In genomic region chr8:70234080-70234780, GRCm38 (mm10) we compare ENCODE assay signal across 8 mouse cellular contexts. TPM values are rescaled to one million over a fixed set of nuclear protein-coding genes. Genes with fewer than 3 reads are reported as not detected.
DNase-seq lines count a peak whose midpoint lies in the region; ATAC-seq and TF ChIP-seq lines count a peak whose summit lies in the region.

TSS of gene Sugp2 (plus strand) at chr8:70234226.
TSS of gene Armc6 (minus strand) at chr8:70234466.

- no peaks in the 10 kb centered on the region for H3K9me3 ChIP-seq in CH12.LX (replicated peaks; ENCODE audit: low read length)
- H3K9me3 ChIP-seq in forebrain, embryonic 12.5 days = no peaks in the 10 kb centered on the region
- no peaks in the 10 kb centered on the region for H3K9me3 ChIP-seq in heart, postnatal 0 days (replicated peaks; ENCODE audit: control insufficient read depth, low read length)
- no peaks in the 10 kb centered on the region for H3K9me3 ChIP-seq in liver, embryonic 16.5 days (replicated peaks; ENCODE audit: control insufficient read depth, low read length)
- H3K9me3 ChIP-seq in neural tube, embryonic 13.5 days = no peaks in the 10 kb centered on the region

- peak within 1 kb of the TSS; percentile 86 for H3K27ac ChIP-seq in CH12.LX (ENCODE audit: insufficient read depth, low read depth)
- H3K27ac ChIP-seq in forebrain, embryonic 12.5 days = peak within 1 kb of the TSS; percentile 86
- H3K27ac ChIP-seq in heart, postnatal 0 days (ENCODE audit: low read depth) = peak within 1 kb of the TSS; percentile 94
- peak within 1 kb of the TSS; percentile 95 for H3K27ac ChIP-seq in liver, embryonic 16.5 days (ENCODE audit: low read length)
- H3K27ac ChIP-seq in neural tube, embryonic 13.5 days (replicated peaks) = peak within 1 kb of the TSS; percentile 96
- H3K27ac ChIP-seq in testis, adult 2 months (ENCODE audit: control insufficient read depth, insufficient read depth, low read depth, low read length) = peak within 1 kb of the TSS; percentile 97

- in situ Hi-C loops in CH12.LX (cut with MboI; ENCODE audit: low pct_ligation_motif_present, low pct_unique_long_range_greater_than_20kb, low sequenced_read_pairs) = no loop called here

- ATAC-seq in forebrain, embryonic 12.5 days (ENCODE audit: low FRiP score) = peak; percentile 96
- peak; percentile 96 for ATAC-seq in heart, postnatal 0 days (ENCODE audit: insufficient read depth, low read depth)
- ATAC-seq in liver, embryonic 16.5 days (ENCODE audit: low read depth) = peak; percentile 95
- ATAC-seq in neural tube, embryonic 13.5 days (ENCODE audit: low read depth) = peak; percentile 96

- H3K36me3 ChIP-seq in CH12.LX (replicated peaks in 1 of 2; ENCODE audit: control insufficient read depth in 1 of 2, insufficient read depth in 1 of 2, low read length in 1 of 2) = peaks cover 32 to 58% of the 10 kb centered on the region in 2 experiments
- H3K36me3 ChIP-seq in forebrain, embryonic 12.5 days (replicated peaks) = peaks cover 47% of the 10 kb centered on the region
- peaks cover 49% of the 10 kb centered on the region for H3K36me3 ChIP-seq in heart, postnatal 0 days (replicated peaks; ENCODE audit: control insufficient read depth, insufficient read depth, low read length)
- peaks cover 7% of the 10 kb centered on the region for H3K36me3 ChIP-seq in liver, embryonic 16.5 days (ENCODE audit: control insufficient read depth, insufficient read depth)
- peaks cover 50% of the 10 kb centered on the region for H3K36me3 ChIP-seq in neural tube, embryonic 13.5 days
- peaks cover 10% of the 10 kb centered on the region for H3K36me3 ChIP-seq in testis, adult 2 months (ENCODE audit: control insufficient read depth, insufficient read depth, low read length)

- peak within 1 kb of the TSS; percentile 87 for H3K4me2 ChIP-seq in CH12.LX (ENCODE audit: insufficient read depth, low read depth, poor library complexity, severe bottlenecking)
- peak within 1 kb of the TSS; percentile 87 for H3K4me2 ChIP-seq in forebrain, embryonic 12.5 days
- peak within 1 kb of the TSS; percentile 82 for H3K4me2 ChIP-seq in heart, postnatal 0 days (ENCODE audit: low read depth, low read length)
- peak within 1 kb of the TSS; percentile 88 for H3K4me2 ChIP-seq in liver, embryonic 16.5 days (ENCODE audit: low read depth, low read length)
- H3K4me2 ChIP-seq in neural tube, embryonic 13.5 days = peak within 1 kb of the TSS; percentile 90

- DNase-seq in CH12.LX (ENCODE audit: extremely low read depth) = peak; percentile 94
- peak; percentile 93 for DNase-seq in c-Kit-positive CD71-positive TER-119-negative erythroid progenitor cells, embryonic 14.5 days (ENCODE audit: low read depth)
- DNase-seq in heart, postnatal 0 days (ENCODE audit: low spot score) = peak; percentile 97
- DNase-seq in kidney, postnatal 4 days = peak; percentile 95 to 97

- H3K79me2 ChIP-seq in CH12.LX (replicated peaks; ENCODE audit: control insufficient read depth, extremely low read depth, insufficient read depth, poor library complexity, severe bottlenecking) = peaks cover 6% of the 10 kb centered on the region

- dilution Hi-C loops in CH12.LX (cut with MboI; ENCODE audit: extremely low pct_ligation_motif_present, extremely low pct_unique_long_range_greater_than_20kb, low sequenced_read_pairs) = no loop called here

- no peak for TF ChIP-seq CTCF in CH12.LX (conservative IDR thresholded peaks at IDR 0.05 in 1 of 2, IDR thresholded peaks at IDR 0.05 in 1 of 2; ENCODE audit: low read depth in 2 of 2, low read length in 2 of 2)
- no peak for TF ChIP-seq CTCF in heart, postnatal 0 days (IDR thresholded peaks at IDR 0.05; ENCODE audit: low read depth)
- no peak; the same call in 1 of the 2 replicates for TF ChIP-seq CTCF in testis, adult 2 months (IDR thresholded peaks at IDR 0.05; ENCODE audit: control insufficient read depth, insufficient read depth, insufficient replicate concordance, low read depth, low read length)

- TF ChIP-seq EP300 in CH12.LX (IDR thresholded peaks at IDR 0.05; ENCODE audit: low read length) = no peak
- no peak for TF ChIP-seq EP300 in heart, postnatal 0 days (IDR thresholded peaks at IDR 0.05; ENCODE audit: low read depth)

- peak within 1 kb of the TSS; percentile 72 to 89 (median 84) for H3K4me3 ChIP-seq in CH12.LX (replicated peaks in 1 of 3; ENCODE audit: low read depth in 2 of 3, low read length in 2 of 3, poor library complexity in 1 of 3)
- peak within 1 kb of the TSS; percentile 77 for H3K4me3 ChIP-seq in forebrain, embryonic 12.5 days (replicated peaks)
- H3K4me3 ChIP-seq in heart, postnatal 0 days (ENCODE audit: low read depth, low read length) = peak within 1 kb of the TSS; percentile 69
- peak within 1 kb of the TSS; percentile 71 for H3K4me3 ChIP-seq in liver, embryonic 16.5 days (ENCODE audit: low read depth, low read length)
- peak within 1 kb of the TSS; percentile 71 for H3K4me3 ChIP-seq in neural tube, embryonic 13.5 days
- H3K4me3 ChIP-seq in testis, adult 2 months (ENCODE audit: control insufficient read depth, low read depth, low read length) = peak within 1 kb of the TSS; percentile 94

- TF ChIP-seq RAD21 in CH12.LX (IDR thresholded peaks at IDR 0.05; ENCODE audit: low read depth, low read length) = no peak

- under 1% methylated on average over 67 of the region's 67 CpGs for WGBS in forebrain, embryonic 12.5 days
- under 1% methylated on average over 67 of the region's 67 CpGs for WGBS in heart, postnatal 0 days
- WGBS in liver, embryonic 16.5 days (ENCODE audit: insufficient replicate concordance) = under 1% methylated on average over 40 of the region's 67 CpGs
- WGBS in neural tube, embryonic 13.5 days = under 1% methylated on average over 67 of the region's 67 CpGs

- H3K4me1 ChIP-seq in CH12.LX (ENCODE audit: control insufficient read depth in 1 of 2, insufficient read depth in 2 of 2) = peaks cover 3 to 32% of the 10 kb centered on the region in 2 experiments
- H3K4me1 ChIP-seq in forebrain, embryonic 12.5 days = peaks cover 23% of the 10 kb centered on the region
- H3K4me1 ChIP-seq in heart, postnatal 0 days (ENCODE audit: control insufficient read depth, insufficient read depth) = peaks cover 8% of the 10 kb centered on the region
- H3K4me1 ChIP-seq in liver, embryonic 16.5 days (ENCODE audit: control insufficient read depth, low read depth, low read length) = peaks cover 25% of the 10 kb centered on the region
- H3K4me1 ChIP-seq in neural tube, embryonic 13.5 days (replicated peaks) = peaks cover 39% of the 10 kb centered on the region
- H3K4me1 ChIP-seq in testis, adult 2 months (ENCODE audit: control insufficient read depth, insufficient read depth, low read length) = peaks cover 4% of the 10 kb centered on the region; the same call in 1 of the 2 replicates

- H3K9ac ChIP-seq in CH12.LX (ENCODE audit: insufficient read depth, low read depth) = peak within 1 kb of the TSS; percentile 97
- peak within 1 kb of the TSS; percentile 80 for H3K9ac ChIP-seq in forebrain, embryonic 12.5 days
- peak within 1 kb of the TSS; percentile 67 for H3K9ac ChIP-seq in heart, postnatal 0 days (replicated peaks; ENCODE audit: low read depth, low read length)
- H3K9ac ChIP-seq in liver, embryonic 16.5 days (ENCODE audit: low read depth, low read length) = peak within 1 kb of the TSS; percentile 83
- H3K9ac ChIP-seq in neural tube, embryonic 13.5 days = peak within 1 kb of the TSS; percentile 85

- TF ChIP-seq POLR2A in CH12.LX (IDR thresholded peaks at IDR 0.05; ENCODE audit: low read depth, low read length) = peak; percentile 95
- TF ChIP-seq POLR2A in testis, adult 2 months (IDR thresholded peaks at IDR 0.05; ENCODE audit: control insufficient read depth, low read depth, low read length) = peak; percentile 82

- no peaks in the 10 kb centered on the region for H3K27me3 ChIP-seq in CH12.LX (replicated peaks)
- H3K27me3 ChIP-seq in forebrain, embryonic 12.5 days = no peaks in the 10 kb centered on the region
- no peaks in the 10 kb centered on the region for H3K27me3 ChIP-seq in heart, postnatal 0 days (ENCODE audit: control insufficient read depth, insufficient read depth, low read length)
- H3K27me3 ChIP-seq in liver, embryonic 16.5 days (ENCODE audit: control insufficient read depth, insufficient read depth, low read depth, low read length) = no peaks in the 10 kb centered on the region
- H3K27me3 ChIP-seq in neural tube, embryonic 13.5 days = no peaks in the 10 kb centered on the region
- no peaks in the 10 kb centered on the region for H3K27me3 ChIP-seq in testis, adult 2 months (ENCODE audit: control insufficient read depth, insufficient read depth, low read length)

TF ChIP-seq in CH12.LX, 34 proteins besides CTCF, POLR2A, EP300 and RAD21 (continues in another document):
- TF ChIP-seq E2F4 (IDR thresholded peaks at IDR 0.05; ENCODE audit: insufficient replicate concordance, low read depth, low read length) (no peak), HCFC1 (IDR thresholded peaks at IDR 0.05; ENCODE audit: low read depth, low read length) (peak; percentile 83), MAX (IDR thresholded peaks at IDR 0.05; ENCODE audit: low read length) (peak; percentile 97), BHLHE40 (IDR thresholded peaks at IDR 0.05; ENCODE audit: low read depth, low read length) (peak; percentile 73), JUND (conservative IDR thresholded peaks at IDR 0.05; ENCODE audit: low read depth, low read length) (no peak), NRF1 (IDR thresholded peaks at IDR 0.05; ENCODE audit: low read depth, low read length) (peak; percentile 92)

RNA-seq across cellular contexts. Expression of gene Sugp2, which starts in this region (rescaled TPM):
- total RNA-seq in CH12.LX (2012; rRNA removed) = 22.4 and 23.6 TPM in 2 replicates
- 9.4 and 10.0 TPM in 2 replicates for total RNA-seq in CH12.LX (2014; rRNA removed)
- polyA plus RNA-seq in CH12.LX (2012; ENCODE audit: insufficient read length, low read depth) = 20.1 and 21.4 TPM in 2 replicates
- polyA plus RNA-seq in forebrain, embryonic 12.5 days (2016; fragmentation: Nextera tagmentation; extraction: Ambion mirVana) = 82.9 and 92.5 TPM in 2 replicates
- 32.0 and 48.7 TPM in 2 replicates for total RNA-seq in heart, postnatal 0 days (2014; rRNA removed; ENCODE audit: low replicate concordance)
- 14.5 and 15.5 TPM in 2 replicates for polyA plus RNA-seq in heart, postnatal 0 days (2015; fragmentation: Nextera tagmentation; extraction: Ambion mirVana)
- polyA plus RNA-seq in liver, embryonic 16.5 days (2015; fragmentation: Nextera tagmentation; extraction: Ambion mirVana) = 10.8 and 11.9 TPM in 2 replicates
- polyA plus RNA-seq in neural tube, embryonic 13.5 days (2015; fragmentation: Nextera tagmentation; extraction: Ambion mirVana) = 64.8 and 72.5 TPM in 2 replicates
- 206 and 208 TPM in 2 replicates for polyA plus RNA-seq in testis, adult 2 months (2012; rRNA removed)

RNA-seq across cellular contexts. Expression of gene Armc6, which starts in this region (rescaled TPM):
- total RNA-seq in CH12.LX (2012; rRNA removed) (31.1 and 39.2 TPM in 2 replicates), CH12.LX (2014; rRNA removed) (21.6 and 23.7 TPM in 2 replicates)
- 20.0 and 20.7 TPM in 2 replicates for polyA plus RNA-seq in CH12.LX (2012; ENCODE audit: insufficient read length, low read depth)
- polyA plus RNA-seq in forebrain, embryonic 12.5 days (2016; fragmentation: Nextera tagmentation; extraction: Ambion mirVana) = 35.8 and 38.0 TPM in 2 replicates
- 20.1 and 26.5 TPM in 2 replicates for total RNA-seq in heart, postnatal 0 days (2014; rRNA removed; ENCODE audit: low replicate concordance)
- polyA plus RNA-seq in heart, postnatal 0 days (2015; fragmentation: Nextera tagmentation; extraction: Ambion mirVana) = 11.9 and 13.1 TPM in 2 replicates
- polyA plus RNA-seq in liver, embryonic 16.5 days (2015; fragmentation: Nextera tagmentation; extraction: Ambion mirVana) = 12.1 and 12.7 TPM in 2 replicates
- 81.9 and 85.7 TPM in 2 replicates for polyA plus RNA-seq in neural tube, embryonic 13.5 days (2015; fragmentation: Nextera tagmentation; extraction: Ambion mirVana)
- polyA plus RNA-seq in testis, adult 2 months (2012; rRNA removed) = 5.4 and 5.5 TPM in 2 replicates

Comparison
In these comparisons a context has a peak if more than half of its experiments do, and no peak if none do; other contexts are left out.
1. Peak in every context shown above with its lines: DNase-seq, ATAC-seq, H3K4me3 ChIP-seq and H3K27ac ChIP-seq.